Mouse (Mus musculus) MEL (cell line): ENCODE measurements at regions not wholly inside any gene's neighbourhood (a gene's known extent, or its start where the extent isn't known, plus 50 kb on each side); places are given as distances from the start of the nearest gene placed in this dataset.

ENCODE experiments used
- DNase-seq: peaks from one replicate; pipeline ENCODE4 v3.0.0; 2011; ENCODE audit warnings: low read depth, low spot score
- H3K27ac ChIP-seq: 2 replicates; pipeline ENCODE4 v1.5.1; 2012; ENCODE audit warnings: low read depth, mild to moderate bottlenecking, control low read depth, low read length, moderate library complexity; ENCODE audit not compliant: control insufficient read depth
- H3K27me3 ChIP-seq, 2 experiments: fragments of 150-350 bp in 1 of 2; sonication (generic) in 1 of 2; 2 replicates each; pipeline ENCODE4 v1.6.1; 2012; ENCODE audit warnings: low read length in 2 of 2, mild to moderate bottlenecking in 2 of 2, improper control_type of control experiment in 1 of 2, moderate library complexity in 1 of 2; ENCODE audit not compliant: insufficient read depth in 2 of 2, control insufficient read depth in 1 of 2
- H3K36me3 ChIP-seq, 2 experiments: 2 replicates each; pipeline ENCODE4 v1.6.1; 2012 to 2014; ENCODE audit warnings: low read length in 2 of 2, improper control_type of control experiment in 1 of 2, inconsistent platforms in 1 of 2, mild to moderate bottlenecking in 1 of 2; ENCODE audit not compliant: insufficient read depth in 2 of 2, control insufficient read depth in 1 of 2
- H3K4me1 ChIP-seq, 2 experiments: fragments of 150-350 bp in 1 of 2; sonication (generic) in 1 of 2; 2 replicates each; pipeline ENCODE4 v1.6.1; 2012; ENCODE audit warnings: low read length in 2 of 2, improper control_type of control experiment in 1 of 2, mild to moderate bottlenecking in 1 of 2; ENCODE audit not compliant: insufficient read depth in 2 of 2, control insufficient read depth in 1 of 2
- H3K4me3 ChIP-seq, 2 experiments: fragments of 150-350 bp in 1 of 2; sonication (generic) in 1 of 2; 2 replicates each; pipeline ENCODE4 v1.5.1; 2012; ENCODE audit warnings: low read depth in 2 of 2, low read length in 2 of 2, mild to moderate bottlenecking in 2 of 2, moderate library complexity in 2 of 2, control low read depth in 1 of 2, improper control_type of control experiment in 1 of 2; ENCODE audit not compliant: control insufficient read depth in 1 of 2, insufficient read depth in 1 of 2
- H3K79me2 ChIP-seq: 2 replicates; pipeline ENCODE4 v1.6.1; 2012; ENCODE audit warnings: mild to moderate bottlenecking, low read length, moderate library complexity; ENCODE audit not compliant: control insufficient read depth, poor library complexity, insufficient read depth
- H3K9ac ChIP-seq: 2 replicates; pipeline ENCODE4 v1.6.1; 2012; ENCODE audit warnings: low read depth, mild to moderate bottlenecking, control low read depth, low read length, moderate library complexity; ENCODE audit not compliant: control insufficient read depth, poor library complexity, severe bottlenecking
- H3K9me3 ChIP-seq: fragments of 150-350 bp; sonication (generic); replicated peaks from 2 replicates; pipeline ENCODE4 v1.6.1; 2012; ENCODE audit warnings: mild to moderate bottlenecking, low read length, improper control_type of control experiment, moderate library complexity; ENCODE audit not compliant: insufficient read depth
- CHD2 ChIP-seq: IDR thresholded peaks from 2 replicates; pipeline ENCODE4 v1.6.1; 2011; ENCODE audit warnings: low read length, improper control_type of control experiment
- E2F4 ChIP-seq: IDR thresholded peaks from 2 replicates; pipeline ENCODE4 v1.6.1; 2011; ENCODE audit warnings: low read depth, low read length, improper control_type of control experiment, borderline replicate concordance
- EP300 ChIP-seq, 2 experiments: IDR thresholded peaks; 2 replicates each; pipeline ENCODE4 v1.6.1; 2011; ENCODE audit warnings: improper control_type of control experiment in 2 of 2, low read length in 2 of 2, low read depth in 1 of 2, mild to moderate bottlenecking in 1 of 2
- GABPA ChIP-seq: IDR thresholded peaks from 2 replicates; pipeline ENCODE4 v1.6.1; 2012; ENCODE audit warnings: low read depth, mild to moderate bottlenecking, inconsistent platforms, low read length, improper control_type of control experiment, moderate library complexity
- GATA1 ChIP-seq: IDR thresholded peaks from 2 replicates; pipeline ENCODE4 v1.6.1; 2011; ENCODE audit warnings: low read depth, low read length, improper control_type of control experiment
- HCFC1 ChIP-seq: IDR thresholded peaks from 2 replicates; pipeline ENCODE4 v1.6.1; 2012; ENCODE audit warnings: low read depth, mild to moderate bottlenecking, inconsistent platforms, low read length, improper control_type of control experiment, moderate library complexity
- MYB ChIP-seq: IDR thresholded peaks from 2 replicates; pipeline ENCODE4 v1.6.1; 2011; ENCODE audit warnings: mild to moderate bottlenecking, low read depth, low read length, improper control_type of control experiment
- NELFE ChIP-seq: IDR thresholded peaks from 2 replicates; pipeline ENCODE4 v1.6.1; 2011; ENCODE audit warnings: low read depth, low read length, improper control_type of control experiment
- POLR2A ChIP-seq, 2 experiments: IDR thresholded peaks; 2 replicates each; pipeline ENCODE4 v1.6.1; 2011 to 2012; ENCODE audit warnings: low read length in 2 of 2, mild to moderate bottlenecking in 2 of 2, control low read depth in 1 of 2, improper control_type of control experiment in 1 of 2, low read depth in 1 of 2, moderate library complexity in 1 of 2; ENCODE audit not compliant: control insufficient read depth in 1 of 2, insufficient read depth in 1 of 2, poor library complexity in 1 of 2
- TAL1 ChIP-seq: IDR thresholded peaks from 2 replicates; pipeline ENCODE4 v1.6.1; 2012; ENCODE audit warnings: mild to moderate bottlenecking, inconsistent platforms, low read length, moderate library complexity, mixed read lengths
- UBTF ChIP-seq: IDR thresholded peaks from 2 replicates; pipeline ENCODE4 v1.6.1; 2012; ENCODE audit warnings: low read depth, mild to moderate bottlenecking, inconsistent platforms, low read length, improper control_type of control experiment, moderate library complexity, borderline replicate concordance; ENCODE audit not compliant: insufficient read depth

- no peak for DNase-seq
- Histone ChIP-seq H3K27ac (no peak overlapping the region), H3K4me3 (no peak overlapping the region), H3K36me3 (no peaks in the 10 kb centered on the region), H3K27me3 (no peaks in the 10 kb centered on the region), H3K4me1 (no peaks in the 10 kb centered on the region), H3K9me3 (no peaks in the 10 kb centered on the region), H3K79me2 (no peaks in the 10 kb centered on the region)
- TF ChIP-seq UBTF (no peak), HCFC1 (no peak), EP300 (IDR thresholded peaks at IDR 0.05; ENCODE audit: low read depth in 1 of 2, low read length in 2 of 2) (no peak), CHD2 (no peak), E2F4 (no peak), TAL1 (no peak), POLR2A (IDR thresholded peaks at IDR 0.05; ENCODE audit: control insufficient read depth in 1 of 2, insufficient read depth in 1 of 2, low read depth in 1 of 2, low read length in 2 of 2, poor library complexity in 1 of 2) (no peak), MYB (no peak), NELFE (no peak), GABPA (no peak), GATA1 (no peak)
- TF ChIP-seq, all 39 proteins: peak for 0
- no peak overlapping the region for H3K9ac ChIP-seq
Measured at GRCm38 (mm10) chr15:38169191-38169590, 743.8 kb downstream of the 4930447A16Rik start.
